Mouse (Mus musculus) B cell, adult (primary cell): Measurements from ENCODE around the gene Adamts16. TPM values are rescaled to one million over a fixed set of nuclear protein-coding genes. Genes with fewer than 3 reads are reported as not detected.

Experiments
- total RNA-seq: library from RNA; stranded (reverse); gene quantifications from 4 replicates; pipeline ENCODE4 v1.2.4, GENCODE M21; 2023; ENCODE audit not compliant: inconsistent age

Gene Adamts16
- not detected in 4 replicates for total RNA-seq

DNA sequence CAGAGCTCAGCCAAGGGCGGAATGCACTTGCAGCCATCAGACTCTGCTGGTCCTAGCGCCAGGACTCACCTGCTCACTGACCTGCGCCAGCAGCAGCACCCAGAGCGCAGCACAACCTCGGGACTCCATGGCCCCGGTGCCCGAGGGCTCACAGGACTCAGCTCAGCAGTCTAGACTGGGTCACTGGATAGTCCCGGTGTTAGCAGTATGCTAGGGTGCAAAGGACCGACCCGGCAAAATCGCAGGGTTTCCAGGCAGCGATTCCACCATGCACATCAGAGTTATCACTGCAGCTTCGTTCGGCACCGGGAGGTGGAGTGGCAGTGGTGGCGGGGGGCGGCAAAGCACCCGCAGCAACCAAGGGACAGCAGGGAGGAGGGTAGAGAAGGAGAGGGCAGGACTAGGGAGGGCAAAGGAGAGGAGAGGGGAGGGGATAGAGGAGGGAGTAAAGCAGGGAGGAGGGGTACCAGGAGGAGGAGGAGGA lies at the start of gene Adamts16:
TSS of gene Adamts16 (minus strand) at position 391 of the 484 bp plus-strand sequence.

Other genes with a start within 250 kb of the Adamts16 start
- 66.1 to 73.2 TPM (median 67.9 TPM) in 4 replicates for gene Ice1, start 204.2 kb downstream of the Adamts16 start, total RNA-seq